Mouse (Mus musculus) lung, embryonic 16.5 days (tissue): Measurements from ENCODE around the gene Spsb3. TPM values are rescaled to one million over a fixed set of nuclear protein-coding genes. Genes with fewer than 3 reads are reported as not detected.

Source experiments
- ATAC-seq: fragments of 200-750 bp; cut with Nextera tagmentation; 2 replicates; pipeline ENCODE4 v1.8.0; 2017; ENCODE audit warnings: low read depth, mild to moderate bottlenecking, moderate library complexity
- H3K27ac ChIP-seq: fragments of 300-500 bp; sonication (generic); 2 replicates; pipeline ENCODE4 v1.5.1; 2014; ENCODE audit warnings: mild to moderate bottlenecking, control low read depth, low read length
- H3K27me3 ChIP-seq: fragments of 300-500 bp; sonication (generic); 2 replicates; pipeline ENCODE4 v1.6.1; 2014; ENCODE audit warnings: low read depth, low read length, mixed read lengths; ENCODE audit not compliant: control insufficient read depth, insufficient read depth
- H3K36me3 ChIP-seq: fragments of 300-500 bp; sonication (generic); 2 replicates; pipeline ENCODE4 v1.6.1; 2014; ENCODE audit warnings: low read length; ENCODE audit not compliant: control insufficient read depth, insufficient read depth
- H3K4me1 ChIP-seq: fragments of 300-500 bp; sonication (generic); replicated peaks from 2 replicates; pipeline ENCODE4 v1.6.1; 2014; ENCODE audit warnings: low read length, mixed read lengths; ENCODE audit not compliant: control insufficient read depth, insufficient read depth
- H3K4me2 ChIP-seq: fragments of 300-500 bp; sonication (generic); 2 replicates; pipeline ENCODE4 v1.6.1; 2014; ENCODE audit warnings: low read depth, low read length, control low read depth
- H3K4me3 ChIP-seq: fragments of 300-500 bp; sonication (generic); 2 replicates; pipeline ENCODE4 v1.5.1; 2014; ENCODE audit warnings: mild to moderate bottlenecking, low read length, control low read depth
- H3K9ac ChIP-seq: fragments of 300-500 bp; sonication (generic); 2 replicates; pipeline ENCODE4 v1.6.1; 2014; ENCODE audit warnings: low read length, control low read depth
- H3K9me3 ChIP-seq: fragments of 300-500 bp; sonication (generic); 2 replicates; pipeline ENCODE4 v1.6.1; 2016; ENCODE audit warnings: low read length; ENCODE audit not compliant: control insufficient read depth
- WGBS: fragments of 180-500 bp; shearing (Covaris S2); extraction: QIAGEN DNeasy Blood & Tissue Kit; methylation state at CpG from one replicate; pipeline ENCODE4 v1.1.7; 2014; 5-methylcytosine and 5-hydroxymethylcytosine counted together
- polyA plus RNA-seq: library from polyadenylated mRNA; unstranded; fragments of >200 nt; fragmentation: Nextera tagmentation; extraction: Ambion mirVana; gene quantifications from 2 replicates; pipeline ENCODE4 v1.2.1, GENCODE M21; 2015

The Spsb3 gene
- polyA plus RNA-seq, 1 experiment from 2014 or later, result 41.1 TPM

GRCm38 (mm10) chr17:24892785-24893184, 6.3 kb downstream of the Spsb3 start:
- H3K4me2 ChIP-seq, result no peak overlapping the region
- 85% methylated on average over 12 of the region's 12 CpGs for WGBS
- no peak overlapping the region for H3K4me3 ChIP-seq

GRCm38 (mm10) chr17:24893276-24893675, 6.8 kb downstream of the Spsb3 start:
- no peak overlapping the region for H3K4me2 ChIP-seq

More at GRCm38 (mm10) chr17:24892785-24893184, 6.3 kb downstream of the Spsb3 start:
- peaks cover 25% of the 10 kb centered on the region for H3K4me1 ChIP-seq
- no peak for ATAC-seq
- H3K27me3 ChIP-seq, result no peaks in the 10 kb centered on the region
- no peaks in the 10 kb centered on the region for H3K9me3 ChIP-seq
- H3K36me3 ChIP-seq, result peaks cover 30% of the 10 kb centered on the region
- H3K9ac ChIP-seq, result no peak overlapping the region
- no peak overlapping the region for H3K27ac ChIP-seq

GRCm38 (mm10) chr17:24894061-24894994, 7.9 kb downstream of the Spsb3 start:
- peaks cover 21% of the 10 kb centered on the region for H3K4me1 ChIP-seq
- H3K27ac ChIP-seq, result peak overlapping the region; percentile 86
- H3K4me2 ChIP-seq, result peak overlapping the region; percentile 97
- peaks cover 35% of the 10 kb centered on the region for H3K36me3 ChIP-seq
- peak overlapping the region; percentile 96 for H3K9ac ChIP-seq
- H3K4me3 ChIP-seq, result peak overlapping the region; percentile 61
- peak; percentile 6 for ATAC-seq
- H3K9me3 ChIP-seq, result no peaks in the 10 kb centered on the region
- 9% methylated on average over 31 of the region's 31 CpGs for WGBS
- no peaks in the 10 kb centered on the region for H3K27me3 ChIP-seq

More at GRCm38 (mm10) chr17:24893276-24893675, 6.8 kb downstream of the Spsb3 start:
- no peak overlapping the region for H3K9ac ChIP-seq
- no peaks in the 10 kb centered on the region for H3K27me3 ChIP-seq
- no peak for ATAC-seq
- H3K27ac ChIP-seq, result no peak overlapping the region
- 88% methylated on average over 2 of the region's 2 CpGs for WGBS
- H3K9me3 ChIP-seq, result no peaks in the 10 kb centered on the region
- H3K4me1 ChIP-seq, result peaks cover 21% of the 10 kb centered on the region
- no peak overlapping the region for H3K4me3 ChIP-seq
- peaks cover 30% of the 10 kb centered on the region for H3K36me3 ChIP-seq

GRCm38 (mm10) chr17:24894995-24895547, 8.6 kb downstream of the Spsb3 start, which contains the start of the genes Eme2 and Mrps34:
TSS of gene Eme2 (minus strand) at chr17:24895087.
TSS of gene Mrps34 (plus strand) at chr17:24895116.
- Histone ChIP-seq H3K36me3 (peaks cover 39% of the 10 kb centered on the region), H3K4me2 (peak within 1 kb of the TSS; percentile 97), H3K9ac (peak within 1 kb of the TSS; percentile 96), H3K9me3 (no peaks in the 10 kb centered on the region), H3K4me3 (peak within 1 kb of the TSS; percentile 61), H3K4me1 (peaks cover 21% of the 10 kb centered on the region), H3K27ac (peak within 1 kb of the TSS; percentile 86), H3K27me3 (no peaks in the 10 kb centered on the region)
- peak; percentile 61 for ATAC-seq
- under 1% methylated on average over 61 of the region's 62 CpGs for WGBS

GRCm38 (mm10) chr17:24895571-24896240, 9.3 kb downstream of the Spsb3 start:
- Histone ChIP-seq H3K36me3 (peaks cover 39% of the 10 kb centered on the region), H3K27ac (peak overlapping the region; percentile 86), H3K9me3 (no peaks in the 10 kb centered on the region), H3K4me2 (peak overlapping the region; percentile 97), H3K9ac (peak overlapping the region; percentile 96), H3K27me3 (no peaks in the 10 kb centered on the region), H3K4me1 (peaks cover 21% of the 10 kb centered on the region), H3K4me3 (peak overlapping the region; percentile 61)
- no peak for ATAC-seq
- 7% methylated on average over 23 of the region's 23 CpGs for WGBS

GRCm38 (mm10) chr17:24896241-24896992, 10.0 kb downstream of the Spsb3 start, which contains the start of gene Nme3:
TSS of gene Nme3 (plus strand) at chr17:24896500.
- Histone ChIP-seq H3K4me2 (peak within 1 kb of the TSS; percentile 97), H3K27me3 (no peaks in the 10 kb centered on the region), H3K9ac (peak within 1 kb of the TSS; percentile 96), H3K27ac (peak within 1 kb of the TSS; percentile 86), H3K9me3 (no peaks in the 10 kb centered on the region), H3K4me1 (peaks cover 21% of the 10 kb centered on the region), H3K36me3 (peaks cover 37% of the 10 kb centered on the region), H3K4me3 (peak within 1 kb of the TSS; percentile 61)
- 1% methylated on average over 50 of the region's 50 CpGs for WGBS
- ATAC-seq, result peak; percentile 77

- H3K4me1 ChIP-seq, result peaks cover 21% of the 10 kb centered on the region
- no peak for ATAC-seq
- H3K27ac ChIP-seq, result peak overlapping the region; percentile 54
- H3K9ac ChIP-seq, result peak overlapping the region; percentile 96
- H3K9me3 ChIP-seq, result no peaks in the 10 kb centered on the region
- H3K4me2 ChIP-seq, result peak overlapping the region; percentile 97
- H3K27me3 ChIP-seq, result no peaks in the 10 kb centered on the region
- H3K4me3 ChIP-seq, result peak overlapping the region; percentile 61
- 22% methylated on average over 11 of the region's 11 CpGs for WGBS
- peaks cover 36% of the 10 kb centered on the region for H3K36me3 ChIP-seq
Observed at GRCm38 (mm10) chr17:24896993-24897269, 10.5 kb downstream of the Spsb3 start.

- no peaks in the 10 kb centered on the region for H3K27me3 ChIP-seq
- H3K4me2 ChIP-seq, result no peak overlapping the region
- ATAC-seq, result no peak
- H3K27ac ChIP-seq, result no peak overlapping the region
- H3K4me3 ChIP-seq, result no peak overlapping the region
- no peak overlapping the region; the same call in 1 of the 2 replicates for H3K9ac ChIP-seq
- no peaks in the 10 kb centered on the region for H3K9me3 ChIP-seq
- peaks cover 21% of the 10 kb centered on the region for H3K4me1 ChIP-seq
- WGBS, result 71% methylated on average over 4 of the region's 4 CpGs
- H3K36me3 ChIP-seq, result peaks cover 36% of the 10 kb centered on the region
Observed at GRCm38 (mm10) chr17:24897600-24897999, 11.2 kb downstream of the Spsb3 start.
